ENCODE assay signal across 8 mouse cellular contexts in genomic region chr12:54203656-54204045, GRCm38 (mm10). TPM values are rescaled to one million over a fixed set of nuclear protein-coding genes. Genes with fewer than 3 reads are reported as not detected.
DNase-seq lines count a peak whose midpoint lies in the region; ATAC-seq and TF ChIP-seq lines count a peak whose summit lies in the region.

Gene Egln3 (minus strand): TSS chr12:54203860.

- TF ChIP-seq CTCF in cerebellum, adult 2 months (IDR thresholded peaks at IDR 0.05; ENCODE audit: borderline replicate concordance, insufficient read depth, low read depth, low read length) = no peak
- TF ChIP-seq CTCF in olfactory bulb, adult 2 months (IDR thresholded peaks at IDR 0.05; ENCODE audit: insufficient read depth, low read depth, low read length) = no peak
- TF ChIP-seq CTCF in thymus, adult 2 months (IDR thresholded peaks at IDR 0.05; ENCODE audit: borderline replicate concordance, control insufficient read depth, extremely low read depth, insufficient read depth, low read length, poor library complexity) = no peak

- H3K27ac ChIP-seq in ES-E14 (ENCODE audit: insufficient read depth, low read depth, low read length, poor library complexity, severe bottlenecking) = no peak within 1 kb of the TSS
- H3K27ac ChIP-seq in cerebellum, adult 2 months (ENCODE audit: insufficient read depth, low read length) = no peak within 1 kb of the TSS
- H3K27ac ChIP-seq in hindbrain, embryonic 10.5 days = peak within 1 kb of the TSS; percentile 87
- H3K27ac ChIP-seq in lung, embryonic 16.5 days (ENCODE audit: low read length) = peak within 1 kb of the TSS; percentile 77
- peak within 1 kb of the TSS; percentile 12; the same call in 1 of the 2 replicates for H3K27ac ChIP-seq in olfactory bulb, adult 2 months (ENCODE audit: insufficient read depth, low read depth, low read length)
- H3K27ac ChIP-seq in thymus, adult 2 months (ENCODE audit: control insufficient read depth, insufficient read depth, low read length) = peak within 1 kb of the TSS; percentile 17; the same call in 1 of the 2 replicates

- TF ChIP-seq POLR2A in cerebellum, adult 2 months (IDR thresholded peaks at IDR 0.05; ENCODE audit: borderline replicate concordance, insufficient read depth, low read length) = no peak
- TF ChIP-seq POLR2A in olfactory bulb, adult 2 months (IDR thresholded peaks at IDR 0.05; ENCODE audit: insufficient read depth, low read depth, low read length) = peak; percentile 56
- TF ChIP-seq POLR2A in thymus, adult 2 months (IDR thresholded peaks at IDR 0.05; ENCODE audit: control insufficient read depth, extremely low read depth, insufficient read depth, low read length, poor library complexity) = peak; percentile 31; the same call in 1 of the 2 replicates

- no peaks in the 10 kb centered on the region for H3K36me3 ChIP-seq in ES-E14 (ENCODE audit: control insufficient read depth, insufficient read depth, low read length, poor library complexity, severe bottlenecking)
- H3K36me3 ChIP-seq in hindbrain, embryonic 10.5 days = no peaks in the 10 kb centered on the region
- no peaks in the 10 kb centered on the region for H3K36me3 ChIP-seq in lung, embryonic 16.5 days (ENCODE audit: control insufficient read depth, insufficient read depth, low read length)
- no peaks in the 10 kb centered on the region for H3K36me3 ChIP-seq in thymus, adult 2 months (ENCODE audit: control insufficient read depth, insufficient read depth, low read length)

- peak within 1 kb of the TSS; percentile 71 for H3K9ac ChIP-seq in ES-E14 (ENCODE audit: insufficient read depth, low read depth, low read length, poor library complexity, severe bottlenecking)
- H3K9ac ChIP-seq in lung, embryonic 16.5 days (ENCODE audit: low read length) = peak within 1 kb of the TSS; percentile 83

- H3K27me3 ChIP-seq in cerebellum, adult 2 months (ENCODE audit: control insufficient read depth, insufficient read depth, low read length) = peaks cover 1% of the 10 kb centered on the region; the same call in 1 of the 2 replicates
- H3K27me3 ChIP-seq in hindbrain, embryonic 10.5 days (ENCODE audit: insufficient read depth, poor library complexity, severe bottlenecking) = peaks cover 30% of the 10 kb centered on the region
- no peaks in the 10 kb centered on the region for H3K27me3 ChIP-seq in lung, embryonic 16.5 days (ENCODE audit: control insufficient read depth, insufficient read depth, low read depth, low read length)
- no peaks in the 10 kb centered on the region for H3K27me3 ChIP-seq in thymus, adult 2 months (ENCODE audit: control insufficient read depth, insufficient read depth, low read length)

- in situ Hi-C loops in ES-E14 (cut with MboI; ENCODE audit: low sequenced_read_pairs in 2 of 2, unreplicated experiment in 2 of 2) = no loop called here

- WGBS in cerebellum, adult 2 months = 4% methylated on average over 25 of the region's 25 CpGs
- under 1% methylated on average over 25 of the region's 25 CpGs for WGBS in hindbrain, embryonic 10.5 days
- 1% methylated on average over 25 of the region's 25 CpGs for WGBS in lung, embryonic 16.5 days
- WGBS in olfactory bulb, adult 2 months = under 1% methylated on average over 25 of the region's 25 CpGs
- WGBS in thymus, adult 2 months = under 1% methylated on average over 25 of the region's 25 CpGs

- peaks cover 0 to 4% of the 10 kb centered on the region in 2 experiments; a peak in 1 of 4 replicates for H3K4me1 ChIP-seq in ES-E14 (ENCODE audit: control insufficient read depth in 2 of 2, insufficient read depth in 2 of 2, low read length in 2 of 2, poor library complexity in 1 of 2)
- no peaks in the 10 kb centered on the region for H3K4me1 ChIP-seq in cerebellum, adult 2 months (ENCODE audit: control insufficient read depth, insufficient read depth, low read length)
- H3K4me1 ChIP-seq in hindbrain, embryonic 10.5 days (replicated peaks) = peaks cover 57% of the 10 kb centered on the region
- H3K4me1 ChIP-seq in lung, embryonic 16.5 days (replicated peaks; ENCODE audit: control insufficient read depth, insufficient read depth, low read length) = peaks cover 11% of the 10 kb centered on the region
- H3K4me1 ChIP-seq in olfactory bulb, adult 2 months (ENCODE audit: control insufficient read depth, insufficient read depth, low read length) = 0 out of 2 replicates have a peak, but pooled peaks cover 4% of the 10 kb centered on the region
- H3K4me1 ChIP-seq in thymus, adult 2 months (replicated peaks; ENCODE audit: control insufficient read depth, insufficient read depth, low read length) = peaks cover 11% of the 10 kb centered on the region

- ATAC-seq in lung, embryonic 16.5 days (ENCODE audit: low read depth) = peak; percentile 88

- DNase-seq in ES-E14 (ENCODE audit: low read depth, low spot score) = peak; percentile 79
- peak; percentile 41 to 50 for DNase-seq in cerebellum, adult 2 months
- peak in 1 of 2 experiments; percentile 75 for DNase-seq in frontal cortex, adult 2 months (ENCODE audit: extremely low spot score in 1 of 2, low spot score in 1 of 2)
- peak; percentile 85 for DNase-seq in hindbrain, embryonic 10.5 days (ENCODE audit: low spot score)
- DNase-seq in layer of hippocampus, postnatal 10 days (ENCODE audit: low spot score in 2 of 2) = peak; percentile 74 to 84
- DNase-seq in thymus, adult 2 months = peak; percentile 89

- H3K4me2 ChIP-seq in lung, embryonic 16.5 days (ENCODE audit: low read depth, low read length) = peak within 1 kb of the TSS; percentile 89

- no peaks in the 10 kb centered on the region for H3K9me3 ChIP-seq in ES-E14 (ENCODE audit: control insufficient read depth, insufficient read depth, low read depth, low read length)
- H3K9me3 ChIP-seq in hindbrain, embryonic 10.5 days = peaks cover 3% of the 10 kb centered on the region; the same call in 1 of the 2 replicates
- peaks cover 2% of the 10 kb centered on the region; the same call in 1 of the 2 replicates for H3K9me3 ChIP-seq in lung, embryonic 16.5 days (ENCODE audit: control insufficient read depth, low read length)

- H3K4me3 ChIP-seq in ES-E14 (ENCODE audit: insufficient read depth in 1 of 2, low read depth in 1 of 2, low read length in 2 of 2, poor library complexity in 1 of 2, severe bottlenecking in 1 of 2) = peak within 1 kb of the TSS; percentile 73 to 76
- peak within 1 kb of the TSS; percentile 39 for H3K4me3 ChIP-seq in cerebellum, adult 2 months (replicated peaks; ENCODE audit: insufficient read depth, low read depth, low read length)
- H3K4me3 ChIP-seq in hindbrain, embryonic 10.5 days = peak within 1 kb of the TSS; percentile 79
- H3K4me3 ChIP-seq in lung, embryonic 16.5 days (ENCODE audit: low read length) = peak within 1 kb of the TSS; percentile 73
- H3K4me3 ChIP-seq in olfactory bulb, adult 2 months (ENCODE audit: insufficient read depth, low read depth, low read length) = peak within 1 kb of the TSS; percentile 65
- H3K4me3 ChIP-seq in thymus, adult 2 months (ENCODE audit: control insufficient read depth, insufficient read depth, low read length) = peak within 1 kb of the TSS; percentile 88

TF ChIP-seq in ES-E14, 5 proteins besides CTCF, POLR2A, EP300 and RAD21:
- TF ChIP-seq ZC3H11A (IDR thresholded peaks at IDR 0.05; ENCODE audit: borderline replicate concordance, low read depth, low read length) = no peak
- TF ChIP-seq ZNF384 (IDR thresholded peaks at IDR 0.05; ENCODE audit: low read depth, low read length) = no peak
- no peak for TF ChIP-seq HCFC1 (IDR thresholded peaks at IDR 0.05; ENCODE audit: borderline replicate concordance, insufficient read depth, low read length)
- TF ChIP-seq MAFK (IDR thresholded peaks at IDR 0.05; ENCODE audit: insufficient read depth, low read depth, low read length) = no peak
- no peak for TF ChIP-seq CHD2 (IDR thresholded peaks at IDR 0.05; ENCODE audit: low read depth, low read length)

RNA-seq across cellular contexts. Expression of gene Egln3, which starts in this region (rescaled TPM):
- total RNA-seq in ES-E14 (2012; rRNA removed) = 3.9 and 6.0 TPM in 2 replicates
- polyA plus RNA-seq in cerebellum, adult 2 months (2012; rRNA removed) = 5.5 and 6.5 TPM in 2 replicates
- polyA plus RNA-seq in frontal cortex, adult 2 months (2012; rRNA removed) = 14.7 and 15.8 TPM in 2 replicates
- polyA plus RNA-seq in hindbrain, embryonic 10.5 days (2016; fragmentation: Nextera tagmentation; extraction: Ambion mirVana) = 4.6 and 5.9 TPM in 2 replicates
- total RNA-seq in layer of hippocampus, postnatal 10 days (2021) = 1 to 10 TPM; 5.2 to 5.7 TPM
- polyA plus RNA-seq in lung, embryonic 16.5 days (2015; fragmentation: Nextera tagmentation; extraction: Ambion mirVana) = 23.0 and 27.2 TPM in 2 replicates
- polyA plus RNA-seq in olfactory bulb, adult 2 months (2012; ENCODE audit: insufficient read depth, insufficient read length, low replicate concordance, missing spikeins) = not detected in 2 replicates
- polyA plus RNA-seq in thymus, adult 2 months (2012; rRNA removed) = 22.2 and 26.1 TPM in 2 replicates

Comparison
In these comparisons a context has a peak if more than half of its experiments do, and no peak if none do; other contexts are left out.
1. H3K27ac ChIP-seq: peak in hindbrain, embryonic 10.5 days (single experiment), lung, embryonic 16.5 days (single experiment), olfactory bulb, adult 2 months (single experiment) and thymus, adult 2 months (single experiment); none in ES-E14 (single experiment) and cerebellum, adult 2 months (single experiment).
2. Peak in every context shown above with its lines, with median percentiles within 50 percentile points of each other: H3K4me3 ChIP-seq.